Mouse (Mus musculus) liver, embryonic 14.5 days (tissue): ENCODE measurements at regions not wholly inside any gene's neighbourhood (a gene's known extent, or its start where the extent isn't known, plus 50 kb on each side); places are given as distances from the start of the nearest gene placed in this dataset.

Source experiments
- ATAC-seq: fragments of 200-750 bp; cut with Nextera tagmentation; 2 replicates; pipeline ENCODE4 v1.8.0; 2017; ENCODE audit warnings: moderate number of reproducible peaks, mild to moderate bottlenecking, moderate library complexity; ENCODE audit not compliant: insufficient read depth
- DNase-seq, 3 experiments: peaks; one replicate each; pipeline ENCODE4 v3.0.0-alpha.2; 2012 to 2013; ENCODE audit warnings: low read depth in 3 of 3, low spot score in 3 of 3
- H3K27ac ChIP-seq: fragments of 300-500 bp; sonication (generic); 2 replicates; pipeline ENCODE4 v1.5.1; 2014; ENCODE audit warnings: moderate library complexity, mild to moderate bottlenecking, control low read depth, inconsistent platforms
- H3K27me3 ChIP-seq: fragments of 300-500 bp; sonication (generic); 2 replicates; pipeline ENCODE4 v1.6.1; 2014; ENCODE audit warnings: mild to moderate bottlenecking, low read length, moderate library complexity; ENCODE audit not compliant: control insufficient read depth, insufficient read depth
- H3K36me3 ChIP-seq: fragments of 300-500 bp; sonication (generic); replicated peaks from 2 replicates; pipeline ENCODE4 v1.6.1; 2014; ENCODE audit warnings: low read depth; ENCODE audit not compliant: control insufficient read depth, insufficient read depth
- H3K4me1 ChIP-seq, 2 experiments: fragments of 200-500 bp in 1 of 2; fragments of 300-500 bp in 1 of 2; sonication (generic) in 1 of 2; replicated peaks; 2 replicates each; pipeline ENCODE4 v1.6.1; 2012 to 2014; ENCODE audit warnings: antibody characterized with exemption in 1 of 2, inconsistent platforms in 1 of 2, low read length in 1 of 2; ENCODE audit not compliant: control insufficient read depth in 2 of 2, insufficient read depth in 2 of 2
- H3K4me2 ChIP-seq: fragments of 300-500 bp; sonication (generic); 2 replicates; pipeline ENCODE4 v1.6.1; 2014; ENCODE audit warnings: low read depth, mild to moderate bottlenecking, control low read depth, moderate library complexity
- H3K4me3 ChIP-seq, 2 experiments: fragments of 200-500 bp in 1 of 2; fragments of 300-500 bp in 1 of 2; sonication (generic) in 1 of 2; 2 replicates each; pipeline ENCODE4 v1.5.1; 2012 to 2014; ENCODE audit warnings: low read depth in 2 of 2, low read length in 2 of 2, mild to moderate bottlenecking in 2 of 2, control low read depth in 1 of 2, inconsistent platforms in 1 of 2, moderate library complexity in 1 of 2; ENCODE audit not compliant: insufficient read depth in 1 of 2
- H3K9ac ChIP-seq: fragments of 300-500 bp; sonication (generic); replicated peaks from 2 replicates; pipeline ENCODE4 v1.6.1; 2014; ENCODE audit warnings: mild to moderate bottlenecking, control low read depth, moderate library complexity
- H3K9me3 ChIP-seq: fragments of 300-500 bp; sonication (generic); 2 replicates; pipeline ENCODE4 v1.6.1; 2016; ENCODE audit warnings: low read length, mixed read lengths; ENCODE audit not compliant: control insufficient read depth
- CTCF ChIP-seq: IDR thresholded peaks from 2 replicates; pipeline ENCODE4 v1.5.1; 2016; ENCODE audit warnings: antibody characterized with exemption, low read depth, control low read depth
- EP300 ChIP-seq: IDR thresholded peaks from 2 replicates; pipeline ENCODE4 v1.6.1; 2016; ENCODE audit warnings: antibody characterized with exemption, low read depth
- WGBS: fragments of 180-500 bp; shearing (Covaris S2); extraction: QIAGEN DNeasy Blood & Tissue Kit; methylation state at CpG from one replicate; pipeline ENCODE4 v1.1.7; 2014; ENCODE audit not compliant: insufficient replicate concordance; 5-methylcytosine and 5-hydroxymethylcytosine counted together

GRCm38 (mm10) chr8:34745706-34746105, 634.2 kb upstream of the Gm10131 start:
- 60% methylated on average over 7 of the region's 7 CpGs for WGBS

GRCm38 (mm10) chr8:34744682-34745081, 633.1 kb upstream of the Gm10131 start:
- H3K4me1 ChIP-seq = no peaks in the 10 kb centered on the region
- ATAC-seq (no peak), DNase-seq (no peak)
- TF ChIP-seq CTCF (no peak), EP300 (no peak)
- no peaks in the 10 kb centered on the region for H3K36me3 ChIP-seq
- H3K4me3 ChIP-seq = no peak overlapping the region
- H3K9me3 ChIP-seq = no peaks in the 10 kb centered on the region
- no peak overlapping the region for H3K27ac ChIP-seq
- 38% methylated on average over 4 of the region's 4 CpGs for WGBS
- H3K9ac ChIP-seq = no peak overlapping the region
- H3K27me3 ChIP-seq = no peaks in the 10 kb centered on the region
- no peak overlapping the region for H3K4me2 ChIP-seq

More at GRCm38 (mm10) chr8:34745706-34746105, 634.2 kb upstream of the Gm10131 start:
- H3K4me2 ChIP-seq = no peak overlapping the region
- no peak for ATAC-seq
- H3K9ac ChIP-seq = no peak overlapping the region
- no peak overlapping the region for H3K4me3 ChIP-seq
- H3K27me3 ChIP-seq = no peaks in the 10 kb centered on the region
- H3K27ac ChIP-seq = no peak overlapping the region
- TF ChIP-seq CTCF (no peak), EP300 (no peak)
- DNase-seq = no peak
- H3K36me3 ChIP-seq = no peaks in the 10 kb centered on the region
- H3K4me1 ChIP-seq = no peaks in the 10 kb centered on the region
- H3K9me3 ChIP-seq = no peaks in the 10 kb centered on the region

- no peak overlapping the region for H3K4me3 ChIP-seq
- no peaks in the 10 kb centered on the region for H3K36me3 ChIP-seq
- DNase-seq (no peak), ATAC-seq (no peak)
- H3K27ac ChIP-seq = no peak overlapping the region
- no peak overlapping the region for H3K9ac ChIP-seq
- TF ChIP-seq CTCF = no peak
- TF ChIP-seq EP300 = no peak
- no peaks in the 10 kb centered on the region for H3K4me1 ChIP-seq
- no peaks in the 10 kb centered on the region for H3K9me3 ChIP-seq
- H3K27me3 ChIP-seq = no peaks in the 10 kb centered on the region
- no peak overlapping the region for H3K4me2 ChIP-seq
These were observed 632.6 kb upstream of the Gm10131 start for GRCm38 (mm10) chr8:34744179-34744578.

GRCm38 (mm10) chr8:34743137-34743536, 631.6 kb upstream of the Gm10131 start:
- no peak overlapping the region for H3K4me2 ChIP-seq
- no peaks in the 10 kb centered on the region for H3K36me3 ChIP-seq
- H3K4me1 ChIP-seq = no peaks in the 10 kb centered on the region
- WGBS = 56% methylated on average over 6 of the region's 6 CpGs
- DNase-seq (no peak), ATAC-seq (no peak)
- H3K4me3 ChIP-seq = no peak overlapping the region
- no peak overlapping the region for H3K27ac ChIP-seq
- no peaks in the 10 kb centered on the region for H3K27me3 ChIP-seq
- no peak overlapping the region for H3K9ac ChIP-seq
- TF ChIP-seq CTCF (no peak), EP300 (no peak)
- H3K9me3 ChIP-seq = no peaks in the 10 kb centered on the region

- H3K4me2 ChIP-seq = no peak overlapping the region
- DNase-seq (no peak), ATAC-seq (no peak)
- H3K27ac ChIP-seq = no peak overlapping the region
- 68% methylated on average over 10 of the region's 10 CpGs for WGBS
- no peak overlapping the region for H3K9ac ChIP-seq
- no peak overlapping the region for H3K4me3 ChIP-seq
- H3K36me3 ChIP-seq = no peaks in the 10 kb centered on the region
- TF ChIP-seq CTCF = no peak
- TF ChIP-seq EP300 = no peak
- H3K9me3 ChIP-seq = no peaks in the 10 kb centered on the region
- H3K27me3 ChIP-seq = no peaks in the 10 kb centered on the region
- H3K4me1 ChIP-seq = no peaks in the 10 kb centered on the region
These were observed 629.3 kb upstream of the Gm10131 start for GRCm38 (mm10) chr8:34740836-34741235.
